Mouse (Mus musculus) adrenal gland, adult 2 months (tissue): ENCODE results near the gene Epha4. TPM values are rescaled to one million over a fixed set of nuclear protein-coding genes. Genes with fewer than 3 reads are reported as not detected.

Experiments
- DNase-seq: peaks from one replicate; pipeline ENCODE4 v3.0.0; 2021
- long read RNA-seq: library from polyadenylated mRNA; stranded (forward); transcript quantifications from one replicate; pipeline ENCODE4 v2.0.0, GENCODE M21; 2021
- polyA plus RNA-seq: library from polyadenylated mRNA; depleted of rRNA; stranded (reverse); fragments of >200 nt; gene quantifications from 2 replicates; pipeline ENCODE4 v1.2.3, GENCODE M21; 2012; rRNA removed
- total RNA-seq, 2 experiments: library from RNA; stranded (reverse); gene quantifications; 2 replicates each; pipeline ENCODE4 v1.2.3; 2021

Gene Epha4
- total RNA-seq: 1 to 10 TPM; 2.1 to 2.8 TPM
- 0.74 and 1.3 TPM in 2 replicates for polyA plus RNA-seq
- long read RNA-seq: 0 reads

GRCm38 (mm10) chr1:77514963-77515650 is at the start of gene Epha4:
Gene Epha4, minus strand, starts transcription at chr1:77515088.
- DNase-seq: peak; percentile 95

GRCm38 (mm10) chr1:77556199-77556598 is 41.3 kb upstream of the Epha4 start:
- DNase-seq: no peak

- DNase-seq: no peak
Measured at GRCm38 (mm10) chr1:77551927-77552326, 37.0 kb upstream of the Epha4 start.

GRCm38 (mm10) chr1:77545722-77546121 is 30.8 kb upstream of the Epha4 start:
- no peak for DNase-seq

- no peak for DNase-seq
Measured at GRCm38 (mm10) chr1:77545035-77545434, 30.1 kb upstream of the Epha4 start.

GRCm38 (mm10) chr1:77544279-77544678 is 29.4 kb upstream of the Epha4 start:
- DNase-seq: no peak

- DNase-seq: no peak
Measured at GRCm38 (mm10) chr1:77539945-77540344, 25.1 kb upstream of the Epha4 start.

GRCm38 (mm10) chr1:77538559-77538958 is 23.7 kb upstream of the Epha4 start:
- DNase-seq: no peak

GRCm38 (mm10) chr1:77535905-77536304 is 21.0 kb upstream of the Epha4 start:
- no peak for DNase-seq

GRCm38 (mm10) chr1:77532576-77533183 is 17.8 kb upstream of the Epha4 start:
- no peak for DNase-seq

GRCm38 (mm10) chr1:77531934-77532575 is 17.2 kb upstream of the Epha4 start:
- no peak for DNase-seq

GRCm38 (mm10) chr1:77525082-77525481 is 10.2 kb upstream of the Epha4 start:
- DNase-seq: no peak

GRCm38 (mm10) chr1:77523354-77523753 is 8.5 kb upstream of the Epha4 start:
- DNase-seq: no peak

GRCm38 (mm10) chr1:77521640-77522539 is 7.0 kb upstream of the Epha4 start:
- no peak for DNase-seq

GRCm38 (mm10) chr1:77518715-77519114 is 3.8 kb upstream of the Epha4 start:
- DNase-seq: no peak

- peak; percentile 92 for DNase-seq
Measured at GRCm38 (mm10) chr1:77516203-77516991, 1.5 kb upstream of the Epha4 start.

- DNase-seq: no peak
Measured at GRCm38 (mm10) chr1:77515651-77515981, 728 bp upstream of the Epha4 start.

GRCm38 (mm10) chr1:77514325-77514962 is 444 bp downstream of the Epha4 start:
- peak; percentile 68 for DNase-seq

GRCm38 (mm10) chr1:77513959-77514324 is 946 bp downstream of the Epha4 start:
- no peak for DNase-seq

GRCm38 (mm10) chr1:77513411-77513941 is 1.4 kb downstream of the Epha4 start:
- DNase-seq: peak; percentile 45
